Mouse (Mus musculus) midbrain, embryonic 13.5 days (tissue): ENCODE measurements around the gene Dnajc7. TPM values are rescaled to one million over a fixed set of nuclear protein-coding genes. Genes with fewer than 3 reads are reported as not detected.
"Not testable (repeated sequence)": the region's sequence is repeated elsewhere in the genome, so short reads cannot be mapped to it uniquely, and the experiment has no call there.

ENCODE experiments used
- ATAC-seq: fragments of 200-750 bp; cut with Nextera tagmentation; 2 replicates; pipeline ENCODE4 v1.8.0; 2017; ENCODE audit warnings: mild to moderate bottlenecking, moderate TSS enrichment, moderate library complexity
- H3K27ac ChIP-seq: fragments of 300-500 bp; sonication (generic); 2 replicates; pipeline ENCODE4 v1.5.1; 2015; ENCODE audit warnings: inconsistent platforms, mild to moderate bottlenecking, moderate library complexity
- H3K27me3 ChIP-seq: fragments of 300-500 bp; sonication (generic); 2 replicates; pipeline ENCODE4 v1.6.1; 2015; ENCODE audit warnings: mild to moderate bottlenecking, inconsistent platforms
- H3K36me3 ChIP-seq: fragments of 300-500 bp; sonication (generic); 2 replicates; pipeline ENCODE4 v1.6.1; 2015; ENCODE audit warnings: mild to moderate bottlenecking, inconsistent platforms
- H3K4me1 ChIP-seq: fragments of 300-500 bp; sonication (generic); replicated peaks from 2 replicates; pipeline ENCODE4 v1.6.1; 2015; ENCODE audit warnings: inconsistent platforms
- H3K4me2 ChIP-seq: fragments of 300-500 bp; sonication (generic); replicated peaks from 2 replicates; pipeline ENCODE4 v1.6.1; 2015; ENCODE audit warnings: moderate library complexity, mild to moderate bottlenecking, inconsistent platforms
- H3K4me3 ChIP-seq: fragments of 300-500 bp; sonication (generic); replicated peaks from 2 replicates; pipeline ENCODE4 v1.5.1; 2015; ENCODE audit warnings: mild to moderate bottlenecking, inconsistent platforms
- H3K9ac ChIP-seq: fragments of 300-500 bp; sonication (generic); replicated peaks from 2 replicates; pipeline ENCODE4 v1.6.1; 2015; ENCODE audit warnings: mild to moderate bottlenecking, inconsistent platforms
- H3K9me3 ChIP-seq: fragments of 300-500 bp; sonication (generic); 2 replicates; pipeline ENCODE4 v1.6.1; 2016; ENCODE audit warnings: mild to moderate bottlenecking, inconsistent platforms
- WGBS: fragments of 180-500 bp; shearing (Covaris S2); methylation state at CpG from one replicate; pipeline ENCODE4 v1.1.7; 2015; 5-methylcytosine and 5-hydroxymethylcytosine counted together
- polyA plus RNA-seq: library from polyadenylated mRNA; unstranded; fragments of >200 nt; fragmentation: Nextera tagmentation; extraction: Ambion mirVana; gene quantifications from 2 replicates; pipeline ENCODE4 v1.2.1, GENCODE M21; 2015

Gene Dnajc7
- 311 and 312 TPM in 2 replicates for polyA plus RNA-seq

DNA sequence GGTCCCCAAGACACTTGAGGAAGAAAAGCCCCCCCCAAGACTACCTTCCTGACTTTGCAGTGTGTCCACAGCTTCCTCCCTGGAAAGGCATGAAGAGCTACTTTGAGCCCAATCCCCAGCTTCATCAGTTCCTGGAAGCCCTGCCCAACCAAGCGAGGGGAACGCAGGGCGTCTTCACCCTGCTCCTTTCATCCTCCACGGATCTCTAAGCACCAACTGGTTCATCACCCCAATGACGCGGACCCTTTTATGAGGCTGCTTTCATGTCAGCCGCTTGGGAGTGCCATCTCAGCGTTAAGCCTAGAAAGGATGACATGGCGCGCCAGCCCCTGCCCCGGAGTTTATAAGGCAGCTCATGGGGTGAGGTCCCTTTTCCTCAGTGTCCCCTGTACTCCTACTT is at the start of gene Dnajc7:
Gene Dnajc7 (minus strand): TSS at position 187 of the 400 bp plus-strand sequence.
- Histone ChIP-seq H3K9ac (peak within 1 kb of the TSS; percentile 92), H3K4me3 (peak within 1 kb of the TSS; percentile 83), H3K4me1 (peaks cover 41% of the 10 kb centered on the region), H3K27ac (peak within 1 kb of the TSS; percentile 93), H3K36me3 (peaks cover 10% of the 10 kb centered on the region), H3K27me3 (no peaks in the 10 kb centered on the region), H3K9me3 (no peaks in the 10 kb centered on the region), H3K4me2 (peak within 1 kb of the TSS; percentile 88)
- ATAC-seq, result no peak
- WGBS, result 2% methylated on average over 11 of the region's 11 CpGs

DNA sequence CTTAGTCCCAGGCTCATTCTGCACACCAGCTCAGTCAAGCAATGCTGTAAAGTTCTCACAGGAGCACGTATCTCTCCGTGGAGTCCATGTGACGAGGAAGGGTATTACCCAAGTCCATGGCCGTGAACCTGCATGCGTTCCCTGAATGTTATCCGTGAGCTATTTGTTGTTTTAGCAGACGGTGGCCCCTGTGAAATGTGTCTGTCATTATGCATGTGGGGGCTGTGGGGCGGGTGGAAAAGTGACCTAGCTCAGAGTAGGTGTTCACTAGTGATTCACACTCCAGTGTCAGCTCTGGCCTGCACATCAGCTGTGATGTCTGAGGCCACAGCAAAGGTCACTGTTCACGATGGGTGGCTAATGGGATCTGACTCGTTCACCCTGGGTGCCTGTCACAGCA is 39.8 kb upstream of the Dnajc7 start:
- Histone ChIP-seq H3K27ac (no peak overlapping the region), H3K4me2 (no peak overlapping the region), H3K27me3 (no peaks in the 10 kb centered on the region), H3K4me3 (no peak overlapping the region), H3K9ac (no peak overlapping the region), H3K36me3 (no peaks in the 10 kb centered on the region), H3K4me1 (peaks cover 6% of the 10 kb centered on the region), H3K9me3 (no peaks in the 10 kb centered on the region)
- WGBS, result 71% methylated on average over 10 of the region's 10 CpGs
- no peak for ATAC-seq

DNA sequence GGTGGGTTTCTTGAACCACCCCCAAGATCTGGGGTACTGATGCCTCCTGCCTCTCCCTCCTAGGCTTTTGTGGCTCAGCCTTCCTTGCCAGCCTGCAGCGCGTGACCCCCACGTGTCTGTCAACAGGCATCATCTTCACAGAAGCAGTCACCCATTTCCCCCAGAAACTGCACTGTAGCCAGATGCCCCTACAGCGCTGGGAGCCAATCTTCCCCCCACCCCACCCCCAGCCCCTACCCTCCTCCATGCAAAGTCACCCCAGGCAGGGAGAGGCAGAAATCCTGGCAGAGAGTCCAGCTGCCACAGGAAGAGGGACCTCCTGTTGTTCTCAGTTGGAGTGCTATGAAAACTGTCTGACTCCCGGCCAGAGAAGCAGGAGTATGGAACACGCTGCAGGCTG is 36.5 kb upstream of the Dnajc7 start:
- ATAC-seq, result no peak
- H3K9me3 ChIP-seq, result no peaks in the 10 kb centered on the region
- no peak overlapping the region for H3K4me3 ChIP-seq
- H3K9ac ChIP-seq, result no peak overlapping the region; the same call in 1 of the 2 replicates
- H3K27me3 ChIP-seq, result peaks cover 7% of the 10 kb centered on the region
- no peak overlapping the region for H3K4me2 ChIP-seq
- WGBS, result 6% methylated on average over 6 of the region's 6 CpGs
- no peaks in the 10 kb centered on the region for H3K36me3 ChIP-seq
- no peak overlapping the region for H3K27ac ChIP-seq
- peaks cover 6% of the 10 kb centered on the region for H3K4me1 ChIP-seq

DNA sequence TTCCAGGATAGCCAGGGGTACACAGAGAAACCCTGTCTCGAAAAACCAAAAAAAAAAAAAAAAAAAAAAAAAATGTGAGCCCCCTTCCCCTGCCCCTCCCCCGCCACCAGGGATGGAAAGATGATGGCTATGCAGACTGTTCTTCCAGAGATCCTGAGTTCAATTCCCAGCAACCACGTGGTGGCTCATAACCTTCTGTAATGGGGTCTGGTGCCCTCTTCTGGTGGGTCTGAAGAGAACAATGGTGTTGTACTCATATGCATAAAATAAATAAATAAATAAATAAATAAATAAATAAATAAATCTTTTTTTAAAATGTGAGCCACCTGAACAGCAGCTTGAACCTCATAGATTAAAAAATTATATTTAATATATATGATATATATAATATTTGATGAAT is 35.6 kb upstream of the Dnajc7 start:
- H3K27me3 ChIP-seq, result peaks cover 16% of the 10 kb centered on the region
- not testable (repeated sequence) for H3K4me1 ChIP-seq, H3K9ac ChIP-seq, H3K9me3 ChIP-seq, H3K36me3 ChIP-seq, H3K27ac ChIP-seq, H3K4me3 ChIP-seq, H3K4me2 ChIP-seq, ATAC-seq
- WGBS, result 58% methylated on average over 3 of the region's 3 CpGs

DNA sequence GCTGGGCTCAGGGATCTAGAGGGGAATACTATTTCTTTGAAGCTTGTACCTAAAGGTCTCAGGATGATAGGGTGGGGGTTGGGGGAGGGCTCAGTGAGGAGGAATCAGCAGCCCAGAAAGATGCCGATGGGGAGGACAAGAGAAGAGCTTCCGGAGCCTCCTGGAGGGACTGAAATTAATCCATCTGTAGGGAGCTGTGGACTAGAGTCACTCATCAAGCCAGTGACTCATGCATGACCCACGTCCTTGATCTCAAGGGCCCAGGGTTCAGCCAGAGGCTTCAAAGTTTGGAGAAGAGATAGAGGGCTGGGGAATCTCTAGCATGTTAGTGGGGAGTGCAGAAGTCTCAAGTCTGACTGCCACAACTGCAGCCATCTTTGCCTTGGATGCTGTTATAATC is 31.8 kb upstream of the Dnajc7 start:
- 11% methylated on average over 3 of the region's 3 CpGs for WGBS
- no peak overlapping the region for H3K9ac ChIP-seq

DNA sequence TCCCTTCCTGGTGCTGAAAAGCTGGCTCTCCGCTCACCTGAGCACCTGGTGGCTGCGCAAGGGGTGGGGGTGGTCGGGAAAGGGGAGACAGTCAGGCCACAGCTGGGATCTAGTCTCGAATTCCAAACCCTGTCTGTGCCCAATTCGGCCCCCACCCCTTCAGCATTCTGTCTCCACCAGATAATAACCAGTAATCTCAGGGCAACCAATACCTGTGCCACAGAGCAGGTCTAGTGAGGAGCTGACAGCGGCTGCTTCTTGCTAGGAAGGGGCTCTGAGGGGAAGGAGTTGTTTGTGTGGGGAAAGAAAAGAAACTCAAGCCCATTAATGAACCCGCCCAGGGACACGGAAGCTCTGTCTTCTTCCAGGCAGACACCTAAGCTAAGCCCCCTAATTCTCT is 31.2 kb upstream of the Dnajc7 start:
- no peak overlapping the region for H3K4me3 ChIP-seq
- 17% methylated on average over 8 of the region's 8 CpGs for WGBS

More for the DNA sequence above, 31.8 kb upstream of the Dnajc7 start:
- ATAC-seq, result no peak
- Histone ChIP-seq H3K4me2 (no peak overlapping the region), H3K4me1 (peaks cover 6% of the 10 kb centered on the region), H3K9me3 (no peaks in the 10 kb centered on the region), H3K27me3 (peaks cover 26% of the 10 kb centered on the region), H3K36me3 (no peaks in the 10 kb centered on the region), H3K4me3 (no peak overlapping the region), H3K27ac (no peak overlapping the region)

DNA sequence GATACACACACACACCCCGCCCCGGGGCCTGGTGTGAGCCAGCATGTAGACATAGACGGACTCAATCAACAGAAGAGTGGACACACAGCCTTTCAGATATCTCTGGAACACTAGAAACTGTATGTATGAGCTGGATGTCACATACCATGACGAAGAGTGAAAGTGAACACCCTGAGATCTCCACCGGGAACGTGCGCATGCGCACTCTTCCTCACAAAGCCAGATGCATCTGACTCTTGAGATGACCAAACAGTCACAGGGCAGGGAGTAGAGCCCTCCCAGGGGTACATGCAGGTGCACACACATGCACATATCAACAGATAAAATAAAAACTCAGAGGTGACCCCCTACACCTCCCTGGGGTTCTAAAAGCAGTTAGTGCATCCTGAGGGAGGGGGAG is 28.4 kb upstream of the Dnajc7 start:
- no peak for ATAC-seq
- Histone ChIP-seq H3K9ac (no peak overlapping the region), H3K36me3 (no peaks in the 10 kb centered on the region)

More for the DNA sequence above, 31.2 kb upstream of the Dnajc7 start:
- Histone ChIP-seq H3K27ac (no peak overlapping the region), H3K9ac (no peak overlapping the region), H3K36me3 (no peaks in the 10 kb centered on the region), H3K4me2 (no peak overlapping the region), H3K27me3 (peaks cover 26% of the 10 kb centered on the region), H3K9me3 (no peaks in the 10 kb centered on the region), H3K4me1 (peaks cover 2% of the 10 kb centered on the region)
- no peak for ATAC-seq

DNA sequence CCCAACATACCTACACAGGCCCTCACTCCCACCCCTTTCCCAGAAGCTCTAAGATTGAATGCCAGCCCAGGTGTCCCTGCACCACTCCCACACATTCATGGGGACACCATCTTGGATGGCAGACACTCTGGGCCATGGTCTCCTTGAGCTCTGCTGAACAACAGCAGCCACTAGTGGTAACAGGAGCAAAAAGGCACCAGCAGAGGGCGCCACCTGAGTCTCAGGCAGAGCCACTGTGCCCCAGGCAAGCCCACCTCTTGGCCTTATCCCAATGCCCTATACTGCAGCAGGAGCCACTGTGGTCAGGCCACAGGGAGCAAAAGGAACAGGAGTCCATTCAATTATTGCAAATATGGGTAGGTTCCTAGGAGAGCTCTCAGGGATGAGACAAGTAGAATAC is 26.3 kb upstream of the Dnajc7 start:
- WGBS, result 15% methylated on average over 1 of the region's 1 CpGs
- no peak for ATAC-seq
- no peak overlapping the region for H3K27ac ChIP-seq

More for the DNA sequence above, 28.4 kb upstream of the Dnajc7 start:
- no peak overlapping the region for H3K27ac ChIP-seq
- peaks cover 26% of the 10 kb centered on the region for H3K27me3 ChIP-seq
- no peak overlapping the region for H3K4me3 ChIP-seq
- WGBS, result 88% methylated on average over 8 of the region's 8 CpGs
- no peaks in the 10 kb centered on the region for H3K9me3 ChIP-seq
- no peak overlapping the region for H3K4me2 ChIP-seq
- no peaks in the 10 kb centered on the region for H3K4me1 ChIP-seq

DNA sequence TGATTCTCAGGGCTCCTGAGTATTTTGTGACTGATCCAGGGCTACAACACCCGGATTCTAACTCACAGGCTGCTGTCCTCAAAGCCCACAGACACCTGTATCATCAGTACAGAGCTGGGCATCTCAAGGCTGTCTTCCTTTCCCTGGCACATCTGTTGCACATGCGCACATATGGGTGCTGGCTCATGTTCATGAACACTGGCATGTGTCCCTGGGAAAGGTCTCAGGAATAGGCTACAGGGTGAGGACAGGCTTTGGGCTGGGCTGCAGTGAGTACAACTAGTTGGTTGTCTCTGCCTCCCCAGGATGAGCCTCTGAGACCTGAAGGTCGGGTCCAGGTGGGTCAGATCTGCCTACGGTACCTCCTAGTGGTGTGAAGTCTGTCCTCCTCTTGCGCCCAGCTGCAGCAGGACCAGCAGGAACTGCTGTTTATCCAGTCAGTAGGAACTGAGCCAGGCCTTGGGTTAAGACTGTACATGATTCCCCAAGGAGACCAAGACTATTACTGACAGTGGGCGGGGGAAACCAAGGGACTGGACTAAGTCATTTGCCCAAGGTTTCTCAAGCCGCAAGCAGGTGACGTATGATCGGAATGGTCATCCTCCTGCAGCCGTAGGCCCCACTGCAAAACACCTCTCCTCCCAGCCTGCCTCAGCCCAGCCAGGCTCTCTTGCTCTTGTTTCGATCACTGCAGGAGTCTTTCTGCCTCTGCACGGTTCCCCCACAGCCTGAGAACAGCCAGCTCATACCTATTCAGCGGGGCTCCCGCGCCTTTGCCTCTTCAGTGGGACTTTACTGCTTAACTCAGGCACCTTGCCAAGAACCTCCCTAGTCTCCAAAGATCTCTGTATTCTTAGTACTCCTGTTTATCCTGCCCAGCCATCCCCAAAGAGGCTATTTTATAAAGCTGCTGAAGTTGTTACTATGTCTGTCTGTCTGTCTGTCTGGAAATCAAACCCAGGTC is 23.9 kb upstream of the Dnajc7 start:
- Histone ChIP-seq H3K9ac (0 out of 2 replicates have a peak overlapping the region, but pooled peaks have one; percentile 4), H3K9me3 (no peaks in the 10 kb centered on the region), H3K4me3 (no peak overlapping the region), H3K27ac (no peak overlapping the region), H3K27me3 (peaks cover 24% of the 10 kb centered on the region), H3K36me3 (no peaks in the 10 kb centered on the region), H3K4me1 (peaks cover 11% of the 10 kb centered on the region), H3K4me2 (no peak overlapping the region)
- no peak for ATAC-seq
- WGBS, result 69% methylated on average over 15 of the region's 15 CpGs

More for the DNA sequence above, 26.3 kb upstream of the Dnajc7 start:
- Histone ChIP-seq H3K36me3 (no peaks in the 10 kb centered on the region), H3K27me3 (peaks cover 18% of the 10 kb centered on the region), H3K9me3 (no peaks in the 10 kb centered on the region), H3K4me3 (no peak overlapping the region), H3K4me1 (no peaks in the 10 kb centered on the region), H3K4me2 (no peak overlapping the region), H3K9ac (no peak overlapping the region)

DNA sequence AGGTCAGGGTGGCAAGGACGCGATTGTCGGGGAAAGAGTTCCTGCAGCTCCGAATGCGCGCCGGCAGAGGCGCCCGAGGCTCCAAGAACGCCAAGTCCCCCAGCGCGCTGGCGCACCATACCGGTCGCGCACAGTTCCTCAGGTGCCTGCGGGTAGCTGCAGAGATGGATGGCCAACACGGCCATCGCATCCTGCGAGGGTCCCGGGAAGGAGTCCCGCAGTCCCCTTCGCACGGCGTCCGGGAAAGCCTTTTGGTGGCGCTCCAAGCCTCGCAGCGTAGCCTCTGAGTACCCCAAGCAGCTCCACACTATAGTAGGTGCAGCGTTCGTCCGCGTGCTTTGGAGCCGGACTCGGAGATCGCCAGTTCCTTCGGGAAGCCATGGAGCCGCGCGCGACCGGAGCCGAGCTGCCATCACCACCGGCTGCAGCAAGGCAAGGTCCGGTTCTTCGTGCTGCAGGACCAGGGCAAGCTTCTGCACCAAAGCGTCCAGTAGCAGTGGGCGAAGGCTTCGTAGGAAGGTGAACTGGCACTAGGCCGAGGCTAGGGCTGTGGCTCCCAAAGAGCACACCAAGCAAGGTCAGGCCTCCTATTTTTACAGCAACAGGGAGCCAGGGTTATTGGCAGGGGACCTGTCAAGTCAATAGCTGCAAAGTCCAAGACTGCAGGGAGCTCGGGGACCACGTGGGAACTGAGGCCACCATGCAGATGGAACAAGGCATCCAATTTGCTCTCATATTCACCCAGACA is 20.4 kb upstream of the Dnajc7 start:
- peak; percentile 79 for ATAC-seq
- H3K4me1 ChIP-seq, result peaks cover 11% of the 10 kb centered on the region
- H3K4me3 ChIP-seq, result peak overlapping the region; percentile 40
- H3K27ac ChIP-seq, result no peak overlapping the region
- H3K36me3 ChIP-seq, result no peaks in the 10 kb centered on the region
- H3K9ac ChIP-seq, result peak overlapping the region; percentile 60
- H3K27me3 ChIP-seq, result peaks cover 27% of the 10 kb centered on the region
- H3K9me3 ChIP-seq, result no peaks in the 10 kb centered on the region
- 6% methylated on average over 52 of the region's 52 CpGs for WGBS
- peak overlapping the region; percentile 71 for H3K4me2 ChIP-seq

DNA sequence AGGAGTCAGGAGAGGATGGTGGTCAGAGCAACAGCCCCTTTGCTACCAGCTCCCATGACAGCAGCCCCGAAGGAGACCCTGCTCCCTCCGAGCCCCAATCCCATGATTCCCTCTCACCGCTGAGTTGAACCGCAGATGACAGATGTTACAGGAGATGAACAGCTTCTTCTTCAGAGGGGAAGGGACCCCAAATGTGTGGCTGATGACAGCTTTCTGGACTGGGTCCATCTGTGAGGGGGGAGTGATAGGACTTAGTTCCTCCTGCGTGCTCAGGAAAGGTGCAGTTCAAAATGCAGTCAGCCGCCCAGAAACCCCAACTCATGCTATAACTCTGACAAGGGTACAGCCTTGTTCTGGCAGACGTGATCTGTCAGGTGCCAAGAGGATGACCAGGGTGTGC is 14.6 kb upstream of the Dnajc7 start:
- WGBS, result 80% methylated on average over 7 of the region's 7 CpGs
- peaks cover 11% of the 10 kb centered on the region for H3K27me3 ChIP-seq
- H3K4me1 ChIP-seq, result no peaks in the 10 kb centered on the region; the same call in 1 of the 2 replicates
- no peaks in the 10 kb centered on the region for H3K9me3 ChIP-seq
- no peak overlapping the region for H3K4me2 ChIP-seq
- no peaks in the 10 kb centered on the region for H3K36me3 ChIP-seq
- H3K27ac ChIP-seq, result no peak overlapping the region
- ATAC-seq, result no peak
- no peak overlapping the region for H3K4me3 ChIP-seq
- no peak overlapping the region for H3K9ac ChIP-seq
